Mouse (Mus musculus): ENCODE measurements around the gene Myh7. TPM values are rescaled to one million over a fixed set of nuclear protein-coding genes. Genes with fewer than 3 reads are reported as not detected.

The Myh7 gene
- polyA plus RNA-seq, 1 experiment from 2014 or later = 16.4 TPM

DNA sequence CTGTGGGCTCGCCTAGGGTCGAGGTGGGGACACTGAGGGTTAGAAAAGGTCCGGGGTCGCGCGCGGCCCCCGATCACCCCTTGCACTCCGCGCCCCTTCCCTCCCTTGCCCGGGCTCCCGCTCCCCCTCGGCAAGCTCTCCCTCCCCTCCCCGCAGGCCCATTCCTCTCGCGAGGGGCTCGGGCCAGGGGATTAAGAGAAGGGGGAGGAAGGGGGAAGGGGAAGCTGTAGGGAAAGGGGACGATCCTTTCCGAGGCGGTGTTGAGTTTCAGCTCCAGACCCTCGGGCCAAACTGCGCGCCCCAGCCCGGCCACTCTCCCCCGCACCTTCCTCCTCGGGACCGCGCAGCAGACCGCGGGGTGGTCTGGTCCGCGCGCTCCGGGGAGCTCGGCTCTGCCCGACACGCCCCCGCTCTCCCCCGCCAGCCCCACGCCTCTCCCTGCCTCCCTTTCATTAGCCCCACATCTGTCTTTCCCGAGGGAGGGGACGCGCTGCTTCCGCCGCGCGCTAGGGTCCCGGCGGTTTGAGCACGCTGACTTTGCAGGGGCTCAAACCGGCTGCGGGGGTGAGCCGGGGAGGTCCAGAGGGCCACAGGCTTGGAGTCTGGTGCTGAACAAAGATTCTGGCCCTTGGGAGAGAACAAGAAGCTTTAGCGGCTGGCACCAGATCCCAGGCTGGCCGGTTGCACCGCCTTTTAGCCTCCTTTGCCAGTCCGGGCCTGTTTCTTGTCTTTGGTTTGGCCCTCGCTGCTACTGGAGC lies 67.8 kb downstream of the Myh7 start:
- Histone ChIP-seq H3K9me3 (ENCODE audit: low read length) (no peaks in the 10 kb centered on the region), H3K4me2 (replicated peaks; ENCODE audit: low read depth, low read length) (peak overlapping the region; percentile 90), H3K27ac (ENCODE audit: low read length) (peak overlapping the region; percentile 72), H3K4me1 (ENCODE audit: insufficient read depth, low read depth, low read length) (no peaks in the 10 kb centered on the region; the same call in 1 of the 2 replicates), H3K4me3 (ENCODE audit: low read depth, low read length) (peak overlapping the region; percentile 52), H3K27me3 (replicated peaks; ENCODE audit: insufficient read depth, low read length) (0 out of 2 replicates have a peak, but pooled peaks cover 5% of the 10 kb centered on the region), H3K9ac (replicated peaks; ENCODE audit: low read depth) (peak overlapping the region; percentile 37), H3K36me3 (ENCODE audit: insufficient read depth, low read length) (no peaks in the 10 kb centered on the region)
- DNase-seq (ENCODE audit: low spot score) (peak; percentile 58), ATAC-seq (peak; percentile 51)
- 1% methylated on average over 42 of the region's 58 CpGs for WGBS
- TF ChIP-seq EP300 (IDR thresholded peaks at IDR 0.05) (no peak), CTCF (IDR thresholded peaks at IDR 0.05) (no peak)

DNA sequence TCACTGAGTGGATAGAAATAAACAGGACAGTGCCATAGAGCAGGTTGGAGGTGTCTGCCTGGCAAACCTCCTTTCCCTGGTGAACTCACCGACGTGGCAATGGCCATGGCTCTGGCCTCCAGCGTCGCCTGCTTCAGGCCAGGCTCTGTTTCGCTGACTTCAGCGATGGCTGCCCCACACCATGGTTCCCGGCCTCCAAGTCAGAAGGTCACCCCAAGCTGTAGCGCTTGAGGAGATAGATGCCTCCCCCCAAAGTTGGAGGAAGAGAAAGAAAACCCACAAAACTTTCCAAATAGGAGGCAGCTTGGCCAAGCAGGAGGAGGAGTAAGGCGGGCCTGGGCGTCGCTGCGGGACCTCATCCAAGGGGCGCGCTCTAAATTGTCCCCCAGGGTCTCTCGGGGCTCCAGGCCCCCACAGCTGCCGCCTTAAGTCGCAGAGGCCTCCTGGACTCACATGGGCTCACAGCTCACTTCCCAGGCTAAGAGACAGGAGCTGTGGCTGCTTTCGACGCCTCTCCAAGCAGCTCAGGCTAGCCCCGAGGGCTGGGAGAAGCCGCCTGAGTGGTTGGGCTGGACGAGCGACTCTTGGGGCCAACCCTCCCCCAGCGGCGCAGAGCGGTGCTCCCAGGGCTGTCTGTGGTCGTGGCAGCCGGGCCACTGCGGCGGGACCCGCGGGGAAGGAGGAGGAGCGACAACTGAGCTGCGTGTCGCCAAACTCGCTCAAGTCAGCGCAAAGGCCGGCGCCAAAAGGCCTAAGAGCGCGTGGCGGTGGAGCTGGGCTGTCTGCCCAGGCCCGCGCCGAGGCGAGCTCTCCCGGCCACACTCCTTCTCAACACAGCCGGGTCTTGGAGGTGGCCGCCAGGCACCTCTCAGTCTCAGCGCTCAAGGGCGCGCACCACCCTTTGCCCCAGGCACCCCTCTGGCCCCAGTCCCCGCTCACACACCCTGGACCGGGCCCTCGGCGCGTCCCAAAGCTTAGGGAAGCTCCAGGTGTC lies 68.8 kb downstream of the Myh7 start, which contains the start of gene Efs:
Gene Efs, minus strand, starts transcription at position 778 of the 994 bp plus-strand sequence.
- peak within 1 kb of the TSS; percentile 72 for H3K27ac ChIP-seq (ENCODE audit: low read length)
- no peaks in the 10 kb centered on the region; the same call in 1 of the 2 replicates for H3K4me1 ChIP-seq (ENCODE audit: insufficient read depth, low read depth, low read length)
- 5% methylated on average over 45 of the region's 57 CpGs for WGBS

DNA sequence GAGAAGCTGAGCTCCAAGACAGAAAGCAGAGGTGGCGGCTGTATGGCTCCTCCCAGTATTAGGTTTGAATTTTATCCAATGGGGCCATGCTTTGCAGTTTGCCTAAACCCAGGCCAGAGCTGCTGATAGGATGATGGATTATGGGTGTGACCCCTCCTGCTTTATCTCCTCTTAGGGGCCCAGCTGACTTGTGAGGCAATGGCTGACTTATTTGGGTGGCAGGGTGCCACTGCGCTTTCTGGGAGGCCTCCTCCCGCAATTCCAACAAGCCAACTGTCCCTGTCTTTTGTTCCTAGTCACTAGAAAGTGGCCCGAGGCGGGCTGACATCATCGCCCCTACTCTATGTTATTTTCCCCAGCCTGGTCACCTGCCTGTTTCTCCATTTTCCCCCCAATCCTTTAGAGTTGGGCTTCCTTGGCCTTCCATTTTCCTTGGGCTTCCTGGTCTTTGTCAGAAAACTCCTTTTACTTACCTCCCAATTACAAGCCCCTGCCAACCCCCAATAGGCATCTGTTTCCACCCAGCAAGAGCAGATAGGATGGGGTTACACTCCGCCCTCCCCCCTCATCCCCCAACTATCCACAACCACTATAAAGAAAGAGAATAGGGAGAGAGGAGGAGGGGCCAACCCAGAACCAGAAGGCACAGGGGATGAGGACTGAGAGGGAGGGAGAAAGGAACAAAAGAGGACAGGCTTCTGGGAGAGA lies 69.6 kb downstream of the Myh7 start:
- H3K4me2 ChIP-seq (replicated peaks; ENCODE audit: low read depth, low read length) = peak overlapping the region; percentile 90
- no peaks in the 10 kb centered on the region; the same call in 1 of the 2 replicates for H3K4me1 ChIP-seq (ENCODE audit: insufficient read depth, low read depth, low read length)
- H3K27ac ChIP-seq (ENCODE audit: low read length) = peak overlapping the region; percentile 72
- DNase-seq (ENCODE audit: low spot score) = peak; percentile 77
- peak; percentile 61 for ATAC-seq
- no peak overlapping the region for H3K9ac ChIP-seq (replicated peaks; ENCODE audit: low read depth)
- H3K9me3 ChIP-seq (ENCODE audit: low read length) = no peaks in the 10 kb centered on the region
- 39% methylated on average over 7 of the region's 7 CpGs for WGBS
- no peaks in the 10 kb centered on the region for H3K36me3 ChIP-seq (ENCODE audit: insufficient read depth, low read length)
- H3K27me3 ChIP-seq (replicated peaks; ENCODE audit: insufficient read depth, low read length) = 0 out of 2 replicates have a peak, but pooled peaks cover 5% of the 10 kb centered on the region
- TF ChIP-seq EP300 (IDR thresholded peaks at IDR 0.05) (no peak), CTCF (IDR thresholded peaks at IDR 0.05) (no peak)
- peak overlapping the region; percentile 52; the same call in 1 of the 2 replicates for H3K4me3 ChIP-seq (ENCODE audit: low read depth, low read length)

More for the DNA sequence above, 68.8 kb downstream of the Myh7 start, which contains the start of gene Efs:
- Histone ChIP-seq H3K4me2 (replicated peaks; ENCODE audit: low read depth, low read length) (peak within 1 kb of the TSS; percentile 90), H3K9ac (replicated peaks; ENCODE audit: low read depth) (peak within 1 kb of the TSS; percentile 37), H3K36me3 (ENCODE audit: insufficient read depth, low read length) (no peaks in the 10 kb centered on the region), H3K9me3 (ENCODE audit: low read length) (no peaks in the 10 kb centered on the region), H3K4me3 (ENCODE audit: low read depth, low read length) (peak within 1 kb of the TSS; percentile 52), H3K27me3 (replicated peaks; ENCODE audit: insufficient read depth, low read length) (0 out of 2 replicates have a peak, but pooled peaks cover 5% of the 10 kb centered on the region)
- ATAC-seq = peak; percentile 73
- peak; percentile 78 for DNase-seq (ENCODE audit: low spot score)
- TF ChIP-seq EP300 (IDR thresholded peaks at IDR 0.05) = no peak

MicroRNA genes within 50 kb of the gene (microRNA counts, 519-probe panel; counts per million panel counts)
- microRNA mmu-miR-208a (4,622 counts per million, percentile 52 among the panel's probes with 10 or more counts), microRNA mmu-miR-208b (4,120 counts per million, percentile 42 among the panel's probes with 10 or more counts)

Small RNA genes within 50 kb of the gene (microRNA-seq; reads per million reads assigned to microRNA genes)
- gene Mir208a (165 reads per million, percentile 54 among the genes with 10 or more reads in this experiment), gene Mir208b (404 reads per million, percentile 65 among the genes with 10 or more reads in this experiment)

Other genes starting within 250 kb of the Myh7 start
- 1.2 TPM in 2 replicates for gene Slc7a8, start 212.7 kb downstream of the Myh7 start, polyA plus RNA-seq (2015; fragmentation: Nextera tagmentation; extraction: Ambion mirVana)
- gene Rnf212b, start 180.5 kb downstream of the Myh7 start, polyA plus RNA-seq (2015; fragmentation: Nextera tagmentation; extraction: Ambion mirVana) = not detected in 2 replicates
- 6.2 and 7.5 TPM in 2 replicates for gene Homez, start 123.7 kb downstream of the Myh7 start, polyA plus RNA-seq (2015; fragmentation: Nextera tagmentation; extraction: Ambion mirVana)
- gene Ppp1r3e, start 117.1 kb downstream of the Myh7 start, polyA plus RNA-seq (2015; fragmentation: Nextera tagmentation; extraction: Ambion mirVana) = 2.5 and 2.7 TPM in 2 replicates
- gene Bcl2l2, start 111.2 kb downstream of the Myh7 start, polyA plus RNA-seq (2015; fragmentation: Nextera tagmentation; extraction: Ambion mirVana) = 5.4 and 6.1 TPM in 2 replicates
- gene Gm20521, start 111.2 kb downstream of the Myh7 start, polyA plus RNA-seq (2015; fragmentation: Nextera tagmentation; extraction: Ambion mirVana) = 0.31 and 0.98 TPM in 2 replicates
- gene Pabpn1, start 102.1 kb downstream of the Myh7 start, polyA plus RNA-seq (2015; fragmentation: Nextera tagmentation; extraction: Ambion mirVana) = 64.4 and 66.1 TPM in 2 replicates
- 13.6 and 13.8 TPM in 2 replicates for gene Slc22a17, start 81.5 kb downstream of the Myh7 start, polyA plus RNA-seq (2015; fragmentation: Nextera tagmentation; extraction: Ambion mirVana)
- gene Efs, start 68.5 kb downstream of the Myh7 start, polyA plus RNA-seq (2015; fragmentation: Nextera tagmentation; extraction: Ambion mirVana) = 8.1 and 8.5 TPM in 2 replicates
- gene Il25, start 61.9 kb downstream of the Myh7 start, polyA plus RNA-seq (2015; fragmentation: Nextera tagmentation; extraction: Ambion mirVana) = not detected in 2 replicates
- gene Cmtm5, start 58.4 kb downstream of the Myh7 start, polyA plus RNA-seq (2015; fragmentation: Nextera tagmentation; extraction: Ambion mirVana) = 0.21 and 0.40 TPM in 2 replicates
- gene Myh6, start 27.7 kb downstream of the Myh7 start, polyA plus RNA-seq (2015; fragmentation: Nextera tagmentation; extraction: Ambion mirVana) = 61.0 and 79.5 TPM in 2 replicates
- not detected in 2 replicates for gene Gm17428, start 17.7 kb downstream of the Myh7 start, polyA plus RNA-seq (2015; fragmentation: Nextera tagmentation; extraction: Ambion mirVana)
- 59.1 and 62.8 TPM in 2 replicates for gene Ngdn, start 20.8 kb upstream of the Myh7 start, polyA plus RNA-seq (2015; fragmentation: Nextera tagmentation; extraction: Ambion mirVana)
- gene Zfhx2, start 97.7 kb upstream of the Myh7 start, polyA plus RNA-seq (2015; fragmentation: Nextera tagmentation; extraction: Ambion mirVana) = 1.0 and 1.7 TPM in 2 replicates
- 13.6 and 14.1 TPM in 2 replicates for gene Thtpa, start 100.2 kb upstream of the Myh7 start, polyA plus RNA-seq (2015; fragmentation: Nextera tagmentation; extraction: Ambion mirVana)
- gene Ap1g2, start 112.0 kb upstream of the Myh7 start, polyA plus RNA-seq (2015; fragmentation: Nextera tagmentation; extraction: Ambion mirVana) = 11.5 and 13.3 TPM in 2 replicates
- 0.08 and 0.17 TPM in 2 replicates for gene Jph4, start 122.3 kb upstream of the Myh7 start, polyA plus RNA-seq (2015; fragmentation: Nextera tagmentation; extraction: Ambion mirVana)
- gene Dhrs2, start 227.4 kb upstream of the Myh7 start, polyA plus RNA-seq (2015; fragmentation: Nextera tagmentation; extraction: Ambion mirVana) = 0.23 TPM in 1 of 2 replicates, not detected in the other